In genomic region chr6:113530932-113531839, GRCm38 (mm10) we compare ENCODE assay signal across 1 mouse cellular context.
TF ChIP-seq lines count a peak whose summit lies in the region.

Gene Emc3 (minus strand): TSS chr6:113531652.
Gene Fancd2 (plus strand): TSS chr6:113531682.

TF ChIP-seq in MEL, 35 proteins besides CTCF, POLR2A, EP300 and RAD21 (continued from another document):
- peak; percentile 87 for TF ChIP-seq NELFE (IDR thresholded peaks at IDR 0.05; ENCODE audit: low read depth, low read length)
TF ChIP-seq in MEL: peak in this region for 11.
